Mouse (Mus musculus): ENCODE results near the gene Kctd13. TPM values are rescaled to one million over a fixed set of nuclear protein-coding genes. Genes with fewer than 3 reads are reported as not detected.

Gene Kctd13
- total and polyA plus RNA-seq, 3 experiments = 19.0 to 40.4 (median 37.5) TPM

DNA sequence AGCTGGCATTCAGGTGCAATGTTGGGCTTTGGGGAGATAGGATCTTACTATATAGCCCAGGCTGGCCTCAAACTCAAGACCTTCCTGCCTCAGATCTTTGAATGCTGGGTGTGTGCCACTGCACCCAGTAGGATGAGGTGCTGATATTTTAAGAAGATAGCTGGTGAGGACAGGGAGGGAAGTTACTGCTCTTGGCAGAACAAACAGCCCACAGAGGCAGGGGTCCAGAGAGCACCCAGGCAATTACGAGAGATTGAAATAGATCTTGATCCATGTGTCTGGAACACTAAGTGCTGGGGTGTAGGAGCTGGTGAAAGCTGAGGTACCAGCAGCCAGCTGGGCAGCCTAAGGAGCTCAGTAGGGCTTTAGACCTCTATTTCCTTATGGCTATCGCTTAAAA, 52.9 kb downstream of the Kctd13 start:
- dilution Hi-C loops (cut with MboI; ENCODE audit: extremely low pct_ligation_motif_present, extremely low pct_unique_long_range_greater_than_20kb, low sequenced_read_pairs) (no loop called here), in situ Hi-C loops (cut with MboI; ENCODE audit: low pct_ligation_motif_present, low pct_unique_long_range_greater_than_20kb, low sequenced_read_pairs) (loop anchor here (5.0 to 25.0 kb wide), 2 partner anchors 34 to 806 kb away; partner anchors contain the start of genes Asphd1, Gm49388 and Setd1a)
- TF ChIP-seq MYC (IDR thresholded peaks at IDR 0.05; ENCODE audit: low read depth, low read length) (no peak), MAFK (IDR thresholded peaks at IDR 0.05; ENCODE audit: insufficient replicate concordance, low read length) (no peak), ETS1 (conservative IDR thresholded peaks at IDR 0.05; ENCODE audit: low read depth, low read length) (no peak), GABPA (IDR thresholded peaks at IDR 0.05; ENCODE audit: insufficient replicate concordance, low read depth, low read length) (no peak), UBTF (IDR thresholded peaks at IDR 0.05; ENCODE audit: low read depth, low read length) (no peak), SMC3 (IDR thresholded peaks at IDR 0.05; ENCODE audit: low read depth, low read length) (no peak), MAX (IDR thresholded peaks at IDR 0.05; ENCODE audit: low read length) (no peak), MEF2A (IDR thresholded peaks at IDR 0.05; ENCODE audit: borderline replicate concordance, low read depth, low read length) (no peak), HCFC1 (IDR thresholded peaks at IDR 0.05; ENCODE audit: low read depth, low read length) (no peak), PAX5 (IDR thresholded peaks at IDR 0.05; ENCODE audit: low read length) (no peak), ZC3H11A (IDR thresholded peaks at IDR 0.05; ENCODE audit: low read depth, low read length) (no peak), JUN (IDR thresholded peaks at IDR 0.05; ENCODE audit: insufficient read depth, low read depth, low read length) (no peak), IRF4 (IDR thresholded peaks at IDR 0.05; ENCODE audit: low read depth, low read length) (no peak), TCF12 (IDR thresholded peaks at IDR 0.05; ENCODE audit: low read depth, low read length) (no peak), NELFE (IDR thresholded peaks at IDR 0.05; ENCODE audit: low read depth, low read length) (no peak), JUND (conservative IDR thresholded peaks at IDR 0.05; ENCODE audit: low read depth, low read length) (no peak), POLR2AphosphoS2 (IDR thresholded peaks at IDR 0.05; ENCODE audit: low read depth, low read length) (no peak; the same call in 1 of the 2 replicates), MXI1 (IDR thresholded peaks at IDR 0.05; ENCODE audit: low read depth, low read length) (no peak), NRF1 (IDR thresholded peaks at IDR 0.05; ENCODE audit: low read depth, low read length) (no peak)
- Histone ChIP-seq H3K4me2 (ENCODE audit: insufficient read depth, low read depth, poor library complexity, severe bottlenecking) (no peak overlapping the region), H3K79me2 (replicated peaks; ENCODE audit: control insufficient read depth, extremely low read depth, insufficient read depth, poor library complexity, severe bottlenecking) (peaks cover 14% of the 10 kb centered on the region), H3K36me3 (replicated peaks in 1 of 2; ENCODE audit: control insufficient read depth in 1 of 2, insufficient read depth in 1 of 2, low read length in 1 of 2) (peaks cover 28 to 83% of the 10 kb centered on the region in 2 experiments), H3K9me3 (replicated peaks; ENCODE audit: low read length) (no peaks in the 10 kb centered on the region), H3K27me3 (replicated peaks) (no peaks in the 10 kb centered on the region), H3K9ac (ENCODE audit: insufficient read depth, low read depth) (no peak overlapping the region), H3K27ac (ENCODE audit: insufficient read depth, low read depth) (no peak overlapping the region), H3K4me1 (ENCODE audit: control insufficient read depth in 1 of 2, insufficient read depth in 2 of 2) (peaks cover 10 to 30% of the 10 kb centered on the region in 2 experiments), H3K4me3 (replicated peaks in 1 of 3; ENCODE audit: low read depth in 2 of 3, low read length in 2 of 3, poor library complexity in 1 of 3) (no peak overlapping the region)
- no peak for DNase-seq (ENCODE audit: extremely low read depth)

DNA sequence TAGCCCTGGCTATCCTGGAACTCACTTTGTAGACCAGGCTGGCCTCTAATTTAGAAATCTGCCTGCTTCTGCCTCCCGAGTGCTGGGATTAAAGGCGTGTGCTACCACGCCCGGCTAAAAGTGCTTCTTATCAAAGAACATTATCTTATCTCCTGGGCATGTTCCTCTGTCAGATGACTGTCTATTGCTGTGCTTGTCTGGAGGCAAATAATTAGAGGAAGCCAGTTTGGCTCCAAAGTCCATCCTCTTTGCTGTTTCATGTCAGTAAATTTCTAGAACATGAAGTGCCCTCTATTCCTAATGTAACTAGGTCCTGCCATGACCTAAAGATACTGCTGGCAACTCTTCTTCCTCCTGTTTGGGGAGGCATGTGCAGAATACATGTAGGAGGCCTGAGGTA, 53.4 kb downstream of the Kctd13 start:
- DNase-seq (ENCODE audit: extremely low read depth) = no peak
- in situ Hi-C loops (cut with MboI; ENCODE audit: low pct_ligation_motif_present, low pct_unique_long_range_greater_than_20kb, low sequenced_read_pairs) = loop anchor here (5.0 to 25.0 kb wide), 2 partner anchors 35 to 805 kb away; partner anchors contain the start of genes Asphd1, Gm49388 and Setd1a
- H3K36me3 ChIP-seq (replicated peaks in 1 of 2; ENCODE audit: control insufficient read depth in 1 of 2, insufficient read depth in 1 of 2, low read length in 1 of 2) = peaks cover 32 to 88% of the 10 kb centered on the region in 2 experiments

More for the DNA sequence above, 53.4 kb downstream of the Kctd13 start:
- H3K4me3 ChIP-seq (replicated peaks in 1 of 3; ENCODE audit: low read depth in 2 of 3, low read length in 2 of 3, poor library complexity in 1 of 3) = no peak overlapping the region
- H3K79me2 ChIP-seq (replicated peaks; ENCODE audit: control insufficient read depth, extremely low read depth, insufficient read depth, poor library complexity, severe bottlenecking) = peaks cover 9% of the 10 kb centered on the region
- no peak overlapping the region for H3K4me2 ChIP-seq (ENCODE audit: insufficient read depth, low read depth, poor library complexity, severe bottlenecking)
- H3K4me1 ChIP-seq (ENCODE audit: control insufficient read depth in 1 of 2, insufficient read depth in 2 of 2) = peaks cover 10 to 29% of the 10 kb centered on the region in 2 experiments
- TF ChIP-seq USF1 (IDR thresholded peaks at IDR 0.05; ENCODE audit: low read depth, low read length) (no peak), GABPA (IDR thresholded peaks at IDR 0.05; ENCODE audit: insufficient replicate concordance, low read depth, low read length) (no peak), PAX5 (IDR thresholded peaks at IDR 0.05; ENCODE audit: low read length) (no peak), CHD1 (IDR thresholded peaks at IDR 0.05; ENCODE audit: low read depth, low read length) (no peak), JUND (conservative IDR thresholded peaks at IDR 0.05; ENCODE audit: low read depth, low read length) (no peak), MAFK (IDR thresholded peaks at IDR 0.05; ENCODE audit: insufficient replicate concordance, low read length) (no peak)
- no peaks in the 10 kb centered on the region for H3K9me3 ChIP-seq (replicated peaks; ENCODE audit: low read length)
- H3K27ac ChIP-seq (ENCODE audit: insufficient read depth, low read depth) = no peak overlapping the region
- H3K9ac ChIP-seq (ENCODE audit: insufficient read depth, low read depth) = no peak overlapping the region
- H3K27me3 ChIP-seq (replicated peaks) = no peaks in the 10 kb centered on the region
- dilution Hi-C loops (cut with MboI; ENCODE audit: extremely low pct_ligation_motif_present, extremely low pct_unique_long_range_greater_than_20kb, low sequenced_read_pairs) = no loop called here

Measured in CH12.LX (cell line).